Mouse (Mus musculus) testis, adult 2 months (tissue): ENCODE results near the gene Mrpl52. TPM values are rescaled to one million over a fixed set of nuclear protein-coding genes. Genes with fewer than 3 reads are reported as not detected.

Experiments used
- H3K27ac ChIP-seq: fragments of 200-500 bp; 2 replicates; pipeline ENCODE4 v1.5.1; 2012; ENCODE audit warnings: low read depth, low read length; ENCODE audit not compliant: control insufficient read depth, insufficient read depth
- H3K27me3 ChIP-seq: fragments of 200-500 bp; 2 replicates; pipeline ENCODE4 v1.6.1; 2012; ENCODE audit warnings: mild to moderate bottlenecking, low read length, moderate library complexity; ENCODE audit not compliant: control insufficient read depth, insufficient read depth
- H3K36me3 ChIP-seq: fragments of 200-500 bp; 2 replicates; pipeline ENCODE4 v1.6.1; 2012; ENCODE audit warnings: mild to moderate bottlenecking, low read length; ENCODE audit not compliant: control insufficient read depth, insufficient read depth
- H3K4me1 ChIP-seq: fragments of 200-500 bp; 2 replicates; pipeline ENCODE4 v1.6.1; 2012; ENCODE audit warnings: low read length; ENCODE audit not compliant: control insufficient read depth, insufficient read depth
- H3K4me3 ChIP-seq: fragments of 200-500 bp; 2 replicates; pipeline ENCODE4 v1.5.1; 2012; ENCODE audit warnings: low read depth, mild to moderate bottlenecking, low read length, moderate library complexity, mixed read lengths; ENCODE audit not compliant: control insufficient read depth
- CTCF ChIP-seq: fragments of 200-500 bp; IDR thresholded peaks from 2 replicates; pipeline ENCODE4 v1.5.1; 2012; ENCODE audit warnings: low read depth, mild to moderate bottlenecking, inconsistent platforms, low read length, moderate library complexity; ENCODE audit not compliant: control insufficient read depth, insufficient read depth, insufficient replicate concordance
- POLR2A ChIP-seq: fragments of 200-500 bp; IDR thresholded peaks from 2 replicates; pipeline ENCODE4 v1.6.1; 2012; ENCODE audit warnings: low read depth, mild to moderate bottlenecking, inconsistent platforms, low read length, moderate library complexity; ENCODE audit not compliant: control insufficient read depth
- polyA plus RNA-seq: library from polyadenylated mRNA; depleted of rRNA; stranded (reverse); fragments of >200 nt; gene quantifications from 2 replicates; pipeline ENCODE4 v1.2.3, GENCODE M21; 2012

Mrpl52 gene
- polyA plus RNA-seq, 1 experiment = 85.4 TPM

DNA sequence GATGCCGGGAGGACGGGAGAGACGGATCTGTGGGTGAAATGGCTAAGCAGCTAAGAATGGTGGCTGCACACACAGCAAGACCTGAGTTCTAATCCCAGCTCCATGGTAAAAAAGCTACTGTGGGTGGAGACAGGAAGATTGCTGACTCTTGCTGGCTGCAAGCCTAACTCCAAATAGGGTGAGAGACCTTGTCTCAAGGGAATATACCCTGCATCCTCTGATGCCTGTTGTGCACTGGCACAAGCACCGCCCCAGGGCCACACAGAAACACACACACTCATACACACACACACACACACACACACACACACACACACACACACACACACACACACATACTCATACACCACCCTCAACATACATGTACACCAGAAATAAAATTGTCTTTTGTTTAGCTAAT, 9.9 kb upstream of the Mrpl52 start:
- no peak for TF ChIP-seq CTCF
- no peak for TF ChIP-seq POLR2A
- Histone ChIP-seq H3K27me3 (no peaks in the 10 kb centered on the region), H3K4me1 (peaks cover 15% of the 10 kb centered on the region), H3K36me3 (no peaks in the 10 kb centered on the region), H3K4me3 (no peak overlapping the region), H3K27ac (no peak overlapping the region)

DNA sequence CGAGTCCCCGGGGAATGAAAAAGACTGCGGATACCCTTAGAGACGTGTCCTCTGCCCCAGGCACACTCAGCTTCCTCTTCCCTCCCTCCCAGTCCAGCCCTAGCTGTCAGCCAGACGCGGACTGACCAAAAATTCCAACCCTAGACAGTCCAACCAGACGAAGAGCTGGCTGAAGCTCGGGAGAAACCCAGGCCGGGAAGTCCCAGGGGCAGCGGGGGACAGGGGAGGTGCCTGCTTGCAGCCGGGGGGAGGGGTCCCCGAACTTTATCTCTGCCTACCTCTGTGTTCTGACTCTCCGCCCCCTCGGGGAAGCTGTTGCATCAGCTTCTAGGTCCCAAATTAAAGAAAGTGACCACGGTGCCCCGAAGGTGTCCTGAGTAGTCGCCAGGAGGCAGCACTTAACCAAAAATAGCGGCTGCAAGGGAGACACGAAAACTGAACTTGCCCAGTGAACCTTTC, 9.1 kb upstream of the Mrpl52 start, which contains the start of gene Slc7a7:
Gene Slc7a7, minus strand, starts transcription at position 158 of the 459 bp plus-strand sequence.
- H3K27ac ChIP-seq = no peak within 1 kb of the TSS
- no peaks in the 10 kb centered on the region for H3K36me3 ChIP-seq
- H3K4me1 ChIP-seq = peaks cover 15% of the 10 kb centered on the region
- no peaks in the 10 kb centered on the region for H3K27me3 ChIP-seq
- H3K4me3 ChIP-seq = peak within 1 kb of the TSS; percentile 58
- peak; percentile 10; the same call in 1 of the 2 replicates for TF ChIP-seq CTCF
- TF ChIP-seq POLR2A = no peak

DNA sequence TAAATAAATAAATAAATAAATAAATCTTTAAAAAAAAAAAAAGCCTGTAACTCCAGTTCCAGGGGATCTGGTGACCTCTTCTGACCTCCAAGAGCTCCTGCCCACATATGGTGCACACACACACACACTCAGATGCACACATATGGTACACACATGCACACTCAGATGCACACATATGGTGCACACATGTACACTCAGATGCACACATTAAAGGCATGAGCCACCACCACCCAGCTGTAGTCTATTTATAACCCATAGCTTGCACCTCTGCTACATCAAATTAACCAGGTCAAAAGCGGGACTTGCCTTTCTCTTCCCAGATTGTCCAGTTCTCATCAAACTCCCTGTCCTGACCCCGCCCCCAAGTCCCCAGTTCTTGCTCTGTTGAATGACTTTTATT, 5.7 kb upstream of the Mrpl52 start:
- Histone ChIP-seq H3K4me3 (no peak overlapping the region), H3K36me3 (no peaks in the 10 kb centered on the region), H3K4me1 (peaks cover 15% of the 10 kb centered on the region), H3K27ac (no peak overlapping the region), H3K27me3 (no peaks in the 10 kb centered on the region)
- no peak for TF ChIP-seq POLR2A

DNA sequence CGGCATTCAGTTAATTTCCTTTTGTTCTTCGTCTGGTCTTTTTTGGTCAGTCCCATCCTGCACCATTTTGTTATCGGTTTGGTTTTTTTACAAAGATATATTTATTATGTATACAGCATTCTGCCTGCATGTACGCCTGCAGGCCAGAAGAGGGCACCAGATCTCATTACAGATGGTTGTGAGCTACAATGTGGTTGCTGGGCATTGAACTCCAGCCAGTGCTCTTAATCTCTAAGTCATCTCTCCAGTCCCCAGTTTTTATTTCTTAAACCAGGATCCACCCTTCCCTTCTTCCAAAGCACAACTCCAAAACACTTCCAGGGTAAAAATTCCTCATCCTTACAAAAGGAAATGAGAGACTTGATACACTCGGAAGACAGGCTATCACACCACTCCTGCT, 3.3 kb upstream of the Mrpl52 start:
- Histone ChIP-seq H3K4me1 (peaks cover 2% of the 10 kb centered on the region; the same call in 1 of the 2 replicates), H3K27me3 (no peaks in the 10 kb centered on the region), H3K36me3 (no peaks in the 10 kb centered on the region), H3K4me3 (no peak overlapping the region), H3K27ac (no peak overlapping the region)
- TF ChIP-seq CTCF = peak; percentile 18; the same call in 1 of the 2 replicates
- TF ChIP-seq POLR2A = no peak

DNA sequence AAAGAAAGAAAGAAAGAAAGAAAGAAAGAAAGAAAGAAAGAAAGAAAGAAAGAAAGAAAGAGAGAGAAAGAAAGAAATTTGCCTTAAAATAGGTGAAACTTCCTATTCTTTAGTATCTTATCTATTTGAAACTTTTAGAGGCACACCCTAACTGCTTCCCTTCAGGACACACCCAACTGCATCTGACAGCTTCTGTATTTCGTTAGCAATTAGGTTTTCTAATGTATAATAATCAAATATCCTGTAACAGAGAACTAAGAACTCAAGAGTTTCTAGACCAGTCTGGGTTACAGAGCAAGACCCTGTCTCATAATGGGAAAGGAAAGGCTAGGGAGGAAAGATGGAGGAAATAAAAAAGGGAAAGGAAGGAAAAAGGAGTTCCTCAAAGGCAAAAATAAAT, 2.1 kb upstream of the Mrpl52 start:
- H3K36me3 ChIP-seq = no peaks in the 10 kb centered on the region
- TF ChIP-seq CTCF (no peak), POLR2A (no peak)

DNA sequence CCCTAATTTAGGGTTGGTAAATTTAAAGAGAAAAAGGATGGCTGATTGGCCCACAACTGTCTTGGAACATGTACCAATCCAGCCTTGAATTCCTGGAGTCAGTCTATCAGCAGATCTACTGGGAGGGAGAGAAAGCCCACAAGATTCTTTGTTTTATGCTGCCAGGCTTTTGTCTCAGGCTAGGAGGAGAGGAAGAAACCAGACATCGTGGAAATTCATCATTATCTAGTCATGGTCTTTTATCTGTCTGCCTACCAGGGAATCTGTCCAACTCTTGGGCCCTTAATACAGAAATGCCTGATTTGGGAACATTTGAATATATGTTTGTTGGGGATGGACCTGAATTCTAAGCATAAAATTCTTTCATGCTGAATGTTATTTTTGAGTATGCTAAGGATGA, 1.2 kb upstream of the Mrpl52 start:
- Histone ChIP-seq H3K4me3 (no peak overlapping the region; the same call in 1 of the 2 replicates), H3K27me3 (no peaks in the 10 kb centered on the region), H3K27ac (no peak overlapping the region), H3K36me3 (no peaks in the 10 kb centered on the region), H3K4me1 (peaks cover 4% of the 10 kb centered on the region; the same call in 1 of the 2 replicates)
- no peak for TF ChIP-seq POLR2A
- no peak for TF ChIP-seq CTCF

More for the DNA sequence above, 2.1 kb upstream of the Mrpl52 start:
- no peak overlapping the region for H3K4me3 ChIP-seq
- H3K4me1 ChIP-seq = peaks cover 2% of the 10 kb centered on the region; the same call in 1 of the 2 replicates
- no peaks in the 10 kb centered on the region for H3K27me3 ChIP-seq
- no peak overlapping the region for H3K27ac ChIP-seq

DNA sequence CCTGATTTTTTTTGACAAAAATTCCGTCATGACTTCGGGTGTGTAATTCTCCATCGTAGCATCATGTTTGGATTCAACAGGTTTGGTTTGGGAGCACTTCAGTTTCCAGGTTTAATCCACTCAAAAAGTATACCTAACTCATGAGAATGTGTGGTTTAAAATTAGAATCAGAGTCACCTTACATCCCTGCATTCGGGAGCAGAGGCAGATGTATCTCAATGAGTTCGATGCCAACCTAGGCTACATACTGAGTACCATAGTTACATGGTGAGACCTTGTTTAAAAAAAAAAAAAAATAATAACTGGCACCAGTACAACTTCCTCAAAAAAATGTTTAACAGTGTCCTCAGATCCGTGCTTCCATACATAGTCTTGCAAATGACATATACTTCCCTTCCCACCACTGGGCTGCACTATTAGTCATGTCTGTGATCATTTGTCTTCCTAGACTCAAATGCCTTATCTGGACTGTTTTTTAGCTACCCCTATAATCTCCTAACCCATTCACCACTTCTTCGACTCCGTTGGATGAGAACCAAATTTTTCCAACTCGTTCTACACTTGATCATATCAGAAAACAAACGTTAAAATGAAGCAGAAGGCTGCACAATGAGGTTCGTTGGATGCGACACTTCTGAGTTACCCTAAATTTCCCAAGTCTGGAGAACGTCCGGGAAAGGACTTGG, 563 bp upstream of the Mrpl52 start:
- peak overlapping the region; percentile 88 for H3K4me3 ChIP-seq
- H3K27me3 ChIP-seq = no peaks in the 10 kb centered on the region
- TF ChIP-seq POLR2A = no peak
- TF ChIP-seq CTCF = no peak
- H3K36me3 ChIP-seq = no peaks in the 10 kb centered on the region
- H3K4me1 ChIP-seq = peaks cover 5% of the 10 kb centered on the region
- peak overlapping the region; percentile 93 for H3K27ac ChIP-seq
